Mouse (Mus musculus) ES-Bruce4 (cell line): ENCODE measurements around the gene Ifitm1.

Experiments
- CTCF ChIP-seq: IDR thresholded peaks from one replicate; pipeline ENCODE4 v1.8.1; 2011; ENCODE audit warnings: low read depth, low read length
- EP300 ChIP-seq: IDR thresholded peaks from 2 replicates; pipeline ENCODE4 v1.6.1; 2011; ENCODE audit warnings: low read depth, low read length; ENCODE audit not compliant: insufficient read depth
- POLR2A ChIP-seq: IDR thresholded peaks from one replicate; pipeline ENCODE4 v1.8.1; 2011; ENCODE audit warnings: low read length; ENCODE audit not compliant: insufficient read depth

DNA sequence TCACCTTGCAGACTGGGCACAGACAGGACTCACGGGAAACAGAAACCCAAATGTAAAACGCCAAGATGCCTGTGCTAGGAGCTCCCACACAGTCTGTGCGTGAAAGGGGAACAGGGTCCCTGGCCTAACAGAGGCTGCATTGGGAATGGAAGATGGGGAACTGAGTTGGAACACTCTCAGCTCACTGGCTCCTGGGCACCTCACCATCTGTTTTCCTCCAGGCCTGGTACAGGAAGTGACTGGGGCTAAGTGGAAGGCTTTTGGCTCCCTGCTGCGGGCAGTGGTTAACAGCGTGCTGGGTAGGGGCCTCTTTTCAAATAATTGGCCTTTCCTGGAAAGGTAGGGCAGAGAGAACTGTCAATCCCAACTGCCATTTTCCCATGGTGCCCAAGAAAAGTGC lies 23.6 kb downstream of the Ifitm1 start:
- no peak for TF ChIP-seq POLR2A
- no peak for TF ChIP-seq EP300
- no peak for TF ChIP-seq CTCF
